Mouse (Mus musculus) stomach, embryonic 14.5 days (tissue): ENCODE results near the gene Mybpc3. TPM values are rescaled to one million over a fixed set of nuclear protein-coding genes. Genes with fewer than 3 reads are reported as not detected.
A peak's percentile ranks its signal among the peaks of the same experiment; 100 is the strongest.

ENCODE experiments used
- ATAC-seq: fragments of 200-750 bp; cut with Nextera tagmentation; 2 replicates; pipeline ENCODE4 v1.8.0; 2017; ENCODE audit warnings: low read depth, moderate TSS enrichment; ENCODE audit not compliant: insufficient number of reproducible peaks, insufficient read depth, low FRiP score
- H3K27ac ChIP-seq: fragments of 300-500 bp; sonication (generic); 2 replicates; pipeline ENCODE4 v1.5.1; 2014; ENCODE audit warnings: mild to moderate bottlenecking, low read length, moderate library complexity, mixed read lengths
- H3K27me3 ChIP-seq: fragments of 300-500 bp; sonication (generic); 2 replicates; pipeline ENCODE4 v1.6.1; 2014; ENCODE audit warnings: low read length, control low read depth, mixed read lengths; ENCODE audit not compliant: control insufficient read depth, insufficient read depth
- H3K36me3 ChIP-seq: fragments of 300-500 bp; sonication (generic); 2 replicates; pipeline ENCODE4 v1.6.1; 2014; ENCODE audit warnings: mild to moderate bottlenecking, control low read depth, low read length, moderate library complexity, mixed read lengths; ENCODE audit not compliant: control insufficient read depth, insufficient read depth
- H3K4me1 ChIP-seq: fragments of 300-500 bp; sonication (generic); 2 replicates; pipeline ENCODE4 v1.6.1; 2014; ENCODE audit warnings: low read length, control low read depth, mixed read lengths; ENCODE audit not compliant: control insufficient read depth, insufficient read depth
- H3K4me2 ChIP-seq: fragments of 300-500 bp; sonication (generic); replicated peaks from 2 replicates; pipeline ENCODE4 v1.6.1; 2014; ENCODE audit warnings: low read depth, low read length, control low read depth
- H3K4me3 ChIP-seq: fragments of 300-500 bp; sonication (generic); 2 replicates; pipeline ENCODE4 v1.5.1; 2014; ENCODE audit warnings: low read depth, low read length, control low read depth
- H3K9ac ChIP-seq: fragments of 300-500 bp; sonication (generic); replicated peaks from 2 replicates; pipeline ENCODE4 v1.6.1; 2014; ENCODE audit warnings: low read depth, mild to moderate bottlenecking, control low read depth, low read length, moderate library complexity, mixed read lengths
- H3K9me3 ChIP-seq: fragments of 300-500 bp; sonication (generic); 2 replicates; pipeline ENCODE4 v1.6.1; 2016; ENCODE audit warnings: low read depth, low read length, control low read depth; ENCODE audit not compliant: control insufficient read depth
- WGBS: fragments of 180-500 bp; shearing (Covaris S2); extraction: QIAGEN DNeasy Blood & Tissue Kit; methylation state at CpG from one replicate; pipeline ENCODE4 v1.1.7; 2014; 5-methylcytosine and 5-hydroxymethylcytosine counted together
- polyA plus RNA-seq: library from polyadenylated mRNA; unstranded; fragments of >200 nt; fragmentation: Nextera tagmentation; extraction: Ambion mirVana; gene quantifications from 2 replicates; pipeline ENCODE4 v1.2.1, GENCODE M21; 2014

The Mybpc3 gene
- polyA plus RNA-seq, 1 experiment from 2014 or later, result 0.42 TPM

- Histone ChIP-seq H3K4me1 (0 out of 2 replicates have a peak, but pooled peaks cover 3% of the 10 kb centered on the region), H3K4me2 (no peak overlapping the region), H3K4me3 (no peak overlapping the region), H3K27me3 (no peaks in the 10 kb centered on the region), H3K36me3 (no peaks in the 10 kb centered on the region; the same call in 1 of the 2 replicates), H3K27ac (no peak overlapping the region), H3K9ac (no peak overlapping the region), H3K9me3 (no peaks in the 10 kb centered on the region)
- 75% methylated on average over 11 of the region's 11 CpGs for WGBS
- no peak for ATAC-seq
Observed at GRCm38 (mm10) chr2:91136513-91137412, 18.8 kb downstream of the Mybpc3 start.

- Histone ChIP-seq H3K36me3 (no peaks in the 10 kb centered on the region; the same call in 1 of the 2 replicates), H3K27ac (no peak overlapping the region), H3K27me3 (no peaks in the 10 kb centered on the region), H3K4me1 (0 out of 2 replicates have a peak, but pooled peaks cover 3% of the 10 kb centered on the region), H3K4me2 (no peak overlapping the region), H3K9me3 (no peaks in the 10 kb centered on the region), H3K9ac (no peak overlapping the region), H3K4me3 (no peak overlapping the region)
- ATAC-seq, result no peak
- 78% methylated on average over 6 of the region's 6 CpGs for whole genome bisulfite sequencing
Observed at GRCm38 (mm10) chr2:91137481-91137880, 19.5 kb downstream of the Mybpc3 start.

- Histone ChIP-seq H3K36me3 (no peaks in the 10 kb centered on the region; the same call in 1 of the 2 replicates), H3K9me3 (no peaks in the 10 kb centered on the region), H3K27me3 (no peaks in the 10 kb centered on the region), H3K4me3 (no peak overlapping the region), H3K4me2 (no peak overlapping the region), H3K27ac (no peak overlapping the region), H3K9ac (no peak overlapping the region), H3K4me1 (0 out of 2 replicates have a peak, but pooled peaks cover 3% of the 10 kb centered on the region)
- ATAC-seq, result peak; percentile 31; the same call in 1 of the 2 replicates
- 63% methylated on average over 5 of the region's 5 CpGs for WGBS
Observed at GRCm38 (mm10) chr2:91139311-91139710, 21.4 kb downstream of the Mybpc3 start.

- no peak for ATAC-seq
- no peak overlapping the region for H3K4me3 ChIP-seq
- no peaks in the 10 kb centered on the region for H3K9me3 ChIP-seq
- no peaks in the 10 kb centered on the region for H3K27me3 ChIP-seq
- H3K4me2 ChIP-seq, result no peak overlapping the region
- H3K4me1 ChIP-seq, result 0 out of 2 replicates have a peak, but pooled peaks cover 3% of the 10 kb centered on the region
- H3K36me3 ChIP-seq, result no peaks in the 10 kb centered on the region; the same call in 1 of the 2 replicates
- WGBS, result 81% methylated on average over 8 of the region's 8 CpGs
- no peak overlapping the region for H3K27ac ChIP-seq
- H3K9ac ChIP-seq, result no peak overlapping the region
Observed at GRCm38 (mm10) chr2:91139764-91140163, 21.8 kb downstream of the Mybpc3 start.

GRCm38 (mm10) chr2:91142920-91143319, 25.0 kb downstream of the Mybpc3 start:
- no peak for ATAC-seq
- Histone ChIP-seq H3K4me1 (no peaks in the 10 kb centered on the region), H3K9ac (no peak overlapping the region), H3K4me2 (no peak overlapping the region), H3K4me3 (no peak overlapping the region), H3K9me3 (no peaks in the 10 kb centered on the region), H3K36me3 (no peaks in the 10 kb centered on the region; the same call in 1 of the 2 replicates), H3K27ac (no peak overlapping the region), H3K27me3 (no peaks in the 10 kb centered on the region)
- WGBS, result 92% methylated on average over 6 of the region's 6 CpGs

GRCm38 (mm10) chr2:91143401-91143800, 25.5 kb downstream of the Mybpc3 start:
- Histone ChIP-seq H3K27me3 (no peaks in the 10 kb centered on the region), H3K36me3 (no peaks in the 10 kb centered on the region; the same call in 1 of the 2 replicates), H3K9ac (no peak overlapping the region), H3K4me2 (no peak overlapping the region), H3K4me3 (no peak overlapping the region), H3K27ac (no peak overlapping the region), H3K4me1 (no peaks in the 10 kb centered on the region), H3K9me3 (no peaks in the 10 kb centered on the region)
- over 99% methylated on average over 11 of the region's 11 CpGs for WGBS
- ATAC-seq, result no peak

- H3K4me2 ChIP-seq, result no peak overlapping the region
- H3K27me3 ChIP-seq, result no peaks in the 10 kb centered on the region
- H3K4me3 ChIP-seq, result no peak overlapping the region
- H3K9me3 ChIP-seq, result no peaks in the 10 kb centered on the region
- H3K9ac ChIP-seq, result no peak overlapping the region
- H3K4me1 ChIP-seq, result no peaks in the 10 kb centered on the region
- no peaks in the 10 kb centered on the region; the same call in 1 of the 2 replicates for H3K36me3 ChIP-seq
- no peak for ATAC-seq
- no peak overlapping the region for H3K27ac ChIP-seq
Observed at GRCm38 (mm10) chr2:91148101-91148500, 30.2 kb downstream of the Mybpc3 start.

- Histone ChIP-seq H3K9ac (no peak overlapping the region), H3K27ac (no peak overlapping the region), H3K27me3 (no peaks in the 10 kb centered on the region), H3K4me2 (no peak overlapping the region), H3K4me1 (no peaks in the 10 kb centered on the region), H3K9me3 (no peaks in the 10 kb centered on the region), H3K36me3 (peaks cover 9% of the 10 kb centered on the region; the same call in 1 of the 2 replicates), H3K4me3 (no peak overlapping the region)
- no peak for ATAC-seq
- WGBS, result 64% methylated on average over 1 of the region's 1 CpGs
Observed at GRCm38 (mm10) chr2:91151331-91151730, 33.4 kb downstream of the Mybpc3 start.
